Mouse (Mus musculus) ES-CJ7 (cell line): ENCODE data around the gene Crybg3.

Experiments used
- DNase-seq: peaks from one replicate; pipeline ENCODE4 v3.0.0; 2011; ENCODE audit warnings: low read depth, low spot score

The Crybg3 gene

GRCm38 (mm10) chr16:59600311-59601251, at the start of gene Crybg3:
Gene Crybg3 (minus strand): TSS chr16:59600979.
- peak; percentile 61 for DNase-seq

GRCm38 (mm10) chr16:59643766-59644165, 43.0 kb upstream of the Crybg3 start:
- peak; percentile 76 for DNase-seq

- DNase-seq: no peak
Measured at GRCm38 (mm10) chr16:59639985-59640384, 39.2 kb upstream of the Crybg3 start.

- peak; percentile 89 for DNase-seq
Measured at GRCm38 (mm10) chr16:59639102-59639691, 38.4 kb upstream of the Crybg3 start, which contains the start of gene Arl6. Gene Arl6 (minus strand): TSS chr16:59639391.

- DNase-seq: no peak
Measured at GRCm38 (mm10) chr16:59634598-59634997, 33.8 kb upstream of the Crybg3 start.

GRCm38 (mm10) chr16:59621554-59621953, 20.8 kb upstream of the Crybg3 start:
- no peak for DNase-seq

GRCm38 (mm10) chr16:59617167-59617566, 16.4 kb upstream of the Crybg3 start:
- DNase-seq: peak; percentile 41

- DNase-seq: no peak
Measured at GRCm38 (mm10) chr16:59615675-59616074, 14.9 kb upstream of the Crybg3 start.

- no peak for DNase-seq
Measured at GRCm38 (mm10) chr16:59610750-59611149, 10.0 kb upstream of the Crybg3 start.

GRCm38 (mm10) chr16:59604078-59604781, 3.5 kb upstream of the Crybg3 start:
- no peak for DNase-seq

GRCm38 (mm10) chr16:59599411-59600265, 1.1 kb downstream of the Crybg3 start:
- DNase-seq: no peak

GRCm38 (mm10) chr16:59598997-59599396, 1.8 kb downstream of the Crybg3 start:
- no peak for DNase-seq

GRCm38 (mm10) chr16:59597256-59597655, 3.5 kb downstream of the Crybg3 start:
- no peak for DNase-seq

GRCm38 (mm10) chr16:59594714-59595113, 6.1 kb downstream of the Crybg3 start:
- DNase-seq: no peak

GRCm38 (mm10) chr16:59590790-59591189, 10.0 kb downstream of the Crybg3 start:
- DNase-seq: no peak

- no peak for DNase-seq
Measured at GRCm38 (mm10) chr16:59588351-59589025, 12.3 kb downstream of the Crybg3 start.

GRCm38 (mm10) chr16:59587816-59588215, 13.0 kb downstream of the Crybg3 start:
- no peak for DNase-seq

GRCm38 (mm10) chr16:59586911-59587310, 13.9 kb downstream of the Crybg3 start:
- no peak for DNase-seq

GRCm38 (mm10) chr16:59586276-59586675, 14.5 kb downstream of the Crybg3 start:
- peak; percentile 8 for DNase-seq

GRCm38 (mm10) chr16:59585706-59586244, 15.0 kb downstream of the Crybg3 start:
- DNase-seq: no peak
